Mouse (Mus musculus): ENCODE results near the gene Rtn1. TPM values are rescaled to one million over a fixed set of nuclear protein-coding genes. Genes with fewer than 3 reads are reported as not detected.

Gene Rtn1
- polyA plus RNA-seq, 1 experiment from 2014 or later = 0.85 TPM

DNA sequence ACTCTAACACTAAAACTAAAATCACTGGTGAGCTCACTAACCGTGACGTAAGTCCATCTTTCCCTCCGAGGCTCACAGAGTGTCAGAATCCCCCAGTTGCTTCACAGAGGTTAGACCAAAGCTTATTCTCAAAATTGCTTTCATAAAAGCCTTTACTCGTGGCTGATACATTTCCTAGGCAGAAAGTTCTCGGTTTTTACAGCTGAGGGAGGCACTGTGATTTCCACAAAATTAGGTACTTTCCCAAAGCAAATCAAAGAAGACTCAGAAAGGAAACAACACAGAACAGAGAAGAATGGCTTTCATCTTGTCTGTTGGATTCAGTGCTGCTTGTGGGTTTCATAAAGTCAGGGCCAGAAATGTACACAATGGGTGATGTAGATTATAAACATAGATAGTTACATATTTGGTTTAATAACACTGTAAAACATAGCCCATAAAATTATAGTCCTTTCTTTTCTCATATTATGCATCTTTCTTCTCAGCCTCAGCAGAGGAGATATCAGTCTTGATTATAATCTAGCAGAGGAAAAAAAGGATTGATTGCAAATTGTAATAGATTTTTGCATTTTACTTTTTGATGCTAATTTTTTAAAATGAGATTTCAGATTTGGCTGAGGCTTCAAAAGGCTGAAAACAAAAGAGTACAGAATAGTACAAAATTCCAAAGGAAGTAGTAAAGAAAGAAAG lies 47.8 kb downstream of the Rtn1 start:
- H3K27ac ChIP-seq = peak overlapping the region; percentile 25; the same call in 1 of the 2 replicates
- WGBS (ENCODE audit: missing documents) = 77% methylated on average over 5 of the region's 5 CpGs

DNA sequence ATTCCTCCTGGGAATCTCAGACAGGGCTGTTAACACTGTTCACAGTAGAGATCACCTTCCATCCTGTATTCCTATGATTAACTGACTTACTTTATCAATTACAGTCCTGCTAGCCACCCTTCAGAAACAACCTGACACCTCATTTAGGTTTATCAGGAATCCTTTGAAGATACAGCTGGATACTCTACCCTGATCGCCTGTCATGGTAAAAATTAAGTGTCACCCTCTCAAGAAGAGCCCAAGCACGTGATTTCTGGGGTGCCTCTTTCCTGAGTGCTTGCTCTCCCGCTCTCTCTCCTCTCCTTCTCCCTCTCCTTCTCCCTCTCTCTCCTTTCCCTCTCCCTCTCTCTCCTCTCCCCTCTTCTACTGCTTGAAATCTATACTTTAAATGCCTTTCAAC lies 49.0 kb downstream of the Rtn1 start:
- Histone ChIP-seq H3K27ac (no peak overlapping the region), H3K79me2 (ENCODE audit: inconsistent target) (no peaks in the 10 kb centered on the region), H3K4me3 (ENCODE audit: inconsistent target) (no peak overlapping the region), H3K36me3 (ENCODE audit: inconsistent target) (no peaks in the 10 kb centered on the region)
- WGBS (ENCODE audit: missing documents) = 92% methylated on average over 3 of the region's 3 CpGs

More for the DNA sequence above, 47.8 kb downstream of the Rtn1 start:
- no peaks in the 10 kb centered on the region for H3K79me2 ChIP-seq (ENCODE audit: inconsistent target)
- H3K4me3 ChIP-seq (ENCODE audit: inconsistent target) = no peak overlapping the region
- no peaks in the 10 kb centered on the region for H3K36me3 ChIP-seq (ENCODE audit: inconsistent target)

DNA sequence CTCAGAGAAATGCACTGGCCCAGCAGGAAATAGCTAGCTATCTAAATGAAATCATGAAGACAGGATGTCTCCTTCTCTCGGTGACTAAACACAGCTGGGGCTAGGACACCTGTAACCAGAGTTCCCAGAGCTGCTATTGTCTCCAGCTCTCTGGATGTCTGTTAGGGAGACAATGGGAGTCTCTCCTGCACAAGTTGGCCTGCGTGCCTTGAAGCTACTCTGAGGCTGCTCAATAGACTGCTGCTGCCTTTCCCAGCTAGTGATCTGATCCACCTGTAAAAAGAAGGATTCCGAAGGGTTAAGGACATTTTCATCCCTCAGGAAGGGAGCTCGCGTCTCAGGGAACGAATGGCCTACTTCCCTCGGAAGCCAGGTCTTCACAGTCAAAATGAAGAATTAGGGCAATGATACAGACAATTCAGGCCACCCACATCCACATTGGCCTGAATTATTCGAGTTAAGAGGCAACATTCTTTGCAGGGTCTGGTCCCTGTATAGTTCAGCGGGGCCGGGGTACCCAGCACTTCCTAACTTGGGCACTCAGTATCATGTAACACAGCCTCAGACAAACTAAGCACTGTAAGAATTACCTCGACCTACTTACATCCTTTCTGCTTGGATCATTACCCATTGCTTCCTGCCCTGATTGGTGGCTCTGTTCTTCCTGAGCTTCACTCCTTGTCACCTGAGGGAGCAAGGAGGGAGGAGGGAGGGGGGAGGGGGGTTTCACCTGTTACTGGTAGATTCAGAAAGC lies 51.0 kb downstream of the Rtn1 start:
- WGBS (ENCODE audit: missing documents) = 86% methylated on average over 11 of the region's 11 CpGs
- H3K27ac ChIP-seq = no peak overlapping the region
- H3K36me3 ChIP-seq (ENCODE audit: inconsistent target) = no peaks in the 10 kb centered on the region
- H3K79me2 ChIP-seq (ENCODE audit: inconsistent target) = no peaks in the 10 kb centered on the region
- H3K4me3 ChIP-seq (ENCODE audit: inconsistent target) = no peak overlapping the region

DNA sequence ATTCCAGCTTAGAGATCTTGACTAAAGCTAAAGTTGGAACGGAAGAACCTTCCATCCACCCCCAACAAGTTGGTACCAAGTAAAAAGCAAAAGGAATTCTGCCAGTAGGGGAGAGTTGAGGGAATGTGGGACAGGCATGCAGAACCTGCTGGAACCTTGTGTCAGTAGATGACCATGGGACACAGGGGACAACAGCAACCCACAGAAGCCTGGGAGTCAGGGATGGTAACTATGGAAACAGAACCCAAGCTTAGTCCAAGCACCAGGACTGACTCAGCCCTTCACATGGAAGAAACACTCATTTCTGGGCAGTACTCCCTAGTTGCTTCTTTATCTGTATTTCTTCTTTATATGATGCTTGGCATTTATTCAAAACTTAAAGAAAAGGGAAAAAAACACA lies 54.6 kb downstream of the Rtn1 start:
- H3K79me2 ChIP-seq (ENCODE audit: inconsistent target) = no peaks in the 10 kb centered on the region
- 86% methylated on average over 1 of the region's 1 CpGs for WGBS (ENCODE audit: missing documents)
- H3K36me3 ChIP-seq (ENCODE audit: inconsistent target) = no peaks in the 10 kb centered on the region
- H3K27ac ChIP-seq = no peak overlapping the region
- no peak overlapping the region for H3K4me3 ChIP-seq (ENCODE audit: inconsistent target)

DNA sequence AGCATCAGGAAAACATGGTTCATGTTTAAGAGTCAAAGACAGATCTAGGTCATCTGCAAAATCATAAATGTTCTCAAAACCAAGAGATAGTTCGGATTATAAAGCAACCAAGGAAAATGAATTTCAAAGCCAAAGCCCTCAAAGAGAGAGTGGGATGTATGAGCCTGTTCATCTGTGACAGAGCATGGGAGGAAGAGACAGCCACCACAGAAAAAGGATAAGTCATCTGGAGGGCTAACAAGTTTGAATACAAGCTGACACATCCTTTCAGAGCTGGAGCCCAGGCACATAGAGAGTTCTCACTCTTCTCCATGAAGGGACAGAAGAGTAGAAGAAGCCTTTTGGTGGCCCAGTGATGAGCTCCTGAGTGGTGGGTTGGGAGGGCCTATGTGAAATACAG lies 55.3 kb downstream of the Rtn1 start:
- H3K79me2 ChIP-seq (ENCODE audit: inconsistent target) = no peaks in the 10 kb centered on the region
- no peak overlapping the region for H3K4me3 ChIP-seq (ENCODE audit: inconsistent target)
- no peaks in the 10 kb centered on the region for H3K36me3 ChIP-seq (ENCODE audit: inconsistent target)
- 100% methylated on average over 1 of the region's 1 CpGs for WGBS (ENCODE audit: missing documents)
- no peak overlapping the region for H3K27ac ChIP-seq

DNA sequence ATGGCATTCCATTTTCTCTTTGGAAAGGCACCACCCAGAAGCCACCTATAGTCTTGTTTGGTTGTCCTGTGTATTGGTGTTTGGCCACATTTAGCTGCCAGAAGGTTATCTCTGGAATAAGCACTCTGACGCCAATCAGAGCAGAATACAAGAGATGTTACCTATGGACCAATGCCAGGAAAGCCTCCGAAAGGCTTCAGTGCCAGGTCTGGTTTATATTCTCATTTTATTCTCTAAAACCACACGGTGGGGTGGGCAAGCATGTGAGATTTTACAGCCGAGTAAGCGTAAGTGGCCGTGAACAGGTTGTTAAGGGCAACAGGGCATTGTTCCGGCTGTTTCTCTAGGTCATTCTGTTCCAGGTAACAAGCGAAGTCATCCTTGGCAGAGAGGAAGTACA lies 60.3 kb downstream of the Rtn1 start:
- Histone ChIP-seq H3K4me3 (ENCODE audit: inconsistent target) (no peak overlapping the region), H3K79me2 (ENCODE audit: inconsistent target) (no peaks in the 10 kb centered on the region), H3K36me3 (ENCODE audit: inconsistent target) (no peaks in the 10 kb centered on the region), H3K27ac (no peak overlapping the region)
- 88% methylated on average over 8 of the region's 8 CpGs for WGBS (ENCODE audit: missing documents)

DNA sequence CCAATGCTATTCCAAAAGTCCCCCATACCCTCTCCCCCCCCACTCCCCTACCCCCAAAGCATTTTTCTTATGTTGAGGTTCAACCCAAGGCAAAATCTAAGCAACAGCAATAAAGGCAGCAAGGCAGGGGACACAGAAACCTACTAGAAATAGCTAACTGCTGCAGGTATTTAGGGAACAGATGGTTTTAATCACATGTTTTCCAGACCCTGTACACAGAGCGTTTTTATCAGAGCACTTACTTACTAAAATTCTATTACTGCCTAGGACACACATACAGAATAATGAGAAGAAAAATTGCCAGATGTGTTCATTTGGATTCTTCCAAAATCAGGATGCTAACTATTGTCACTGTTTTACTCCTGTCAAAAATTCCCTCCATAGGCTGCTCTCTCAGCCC lies 61.7 kb downstream of the Rtn1 start:
- H3K4me3 ChIP-seq (ENCODE audit: inconsistent target) = no peak overlapping the region
- H3K27ac ChIP-seq = no peak overlapping the region
- no peaks in the 10 kb centered on the region for H3K79me2 ChIP-seq (ENCODE audit: inconsistent target)
- WGBS (ENCODE audit: missing documents) = 85% methylated on average over 1 of the region's 1 CpGs
- H3K36me3 ChIP-seq (ENCODE audit: inconsistent target) = no peaks in the 10 kb centered on the region

DNA sequence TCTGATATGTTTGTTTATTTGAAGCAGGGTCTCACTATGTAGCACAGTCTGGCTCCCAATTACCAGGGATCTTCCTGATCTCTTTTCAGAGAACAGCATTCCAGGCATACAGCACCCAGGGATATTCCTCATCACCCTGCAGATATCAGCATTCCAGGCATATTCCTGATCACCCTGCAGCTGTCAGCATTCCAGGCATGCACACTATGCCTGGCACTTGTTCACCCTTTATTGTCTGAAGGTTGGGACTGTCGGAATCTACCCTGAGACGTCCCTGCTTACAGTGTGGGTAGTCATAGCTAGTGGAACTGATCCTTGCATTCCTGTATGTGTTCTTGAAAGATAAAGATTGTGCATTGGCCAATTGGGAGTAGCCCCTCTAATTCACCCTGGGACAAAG lies 65.2 kb downstream of the Rtn1 start:
- Histone ChIP-seq H3K79me2 (ENCODE audit: inconsistent target) (no peaks in the 10 kb centered on the region), H3K27ac (no peak overlapping the region)
- 95% methylated on average over 2 of the region's 2 CpGs for WGBS (ENCODE audit: missing documents)

DNA sequence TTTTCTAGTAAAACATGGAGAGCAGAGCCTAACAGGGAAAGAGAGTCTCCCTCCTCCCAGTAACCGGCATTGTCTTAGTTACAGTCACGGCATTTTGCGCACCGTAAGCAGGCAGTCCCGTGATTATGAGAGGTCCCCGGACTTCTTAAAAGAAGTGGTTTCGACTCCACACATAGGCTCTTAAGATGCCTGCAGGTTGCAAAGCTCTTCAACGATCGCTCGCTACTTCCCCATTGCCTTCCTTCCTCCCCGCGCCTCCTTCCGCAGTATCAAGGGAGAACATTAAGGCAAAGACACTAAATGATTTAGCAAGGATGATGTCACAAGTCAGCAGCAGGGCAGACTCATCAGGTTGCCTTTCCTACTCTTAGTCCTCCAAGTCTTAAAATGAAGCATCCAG lies 72.8 kb downstream of the Rtn1 start:
- Histone ChIP-seq H3K4me3 (ENCODE audit: inconsistent target) (no peak overlapping the region), H3K27ac (peak overlapping the region; percentile 19), H3K79me2 (ENCODE audit: inconsistent target) (no peaks in the 10 kb centered on the region), H3K36me3 (ENCODE audit: inconsistent target) (no peaks in the 10 kb centered on the region)
- WGBS (ENCODE audit: missing documents) = 51% methylated on average over 13 of the region's 13 CpGs

More for the DNA sequence above, 65.2 kb downstream of the Rtn1 start:
- H3K4me3 ChIP-seq (ENCODE audit: inconsistent target) = no peak overlapping the region
- H3K36me3 ChIP-seq (ENCODE audit: inconsistent target) = no peaks in the 10 kb centered on the region

DNA sequence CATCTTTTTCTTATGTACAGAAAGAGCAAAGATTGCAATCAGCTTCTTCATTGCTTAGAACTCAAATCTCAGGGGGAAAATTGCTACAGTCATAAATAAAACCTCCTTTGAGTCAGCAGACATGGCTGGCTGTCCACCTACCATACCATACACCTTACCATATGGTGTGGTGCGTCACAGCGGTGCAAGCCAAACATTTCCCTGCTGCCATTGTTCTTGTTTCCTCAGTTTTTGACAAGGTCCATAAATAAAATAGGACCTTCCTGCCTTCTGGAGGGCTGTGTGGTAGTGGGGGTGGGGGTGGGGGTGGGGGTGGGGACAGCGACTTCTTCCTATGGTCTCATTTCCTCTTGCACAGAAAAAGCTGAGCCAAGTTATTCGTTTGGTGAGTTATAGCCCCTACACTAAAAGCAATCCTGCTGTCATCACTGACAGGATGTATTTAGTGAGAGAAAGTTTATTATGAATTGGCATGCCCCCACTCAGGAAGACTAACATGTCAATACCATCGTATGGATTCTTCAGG lies 76.3 kb downstream of the Rtn1 start:
- Histone ChIP-seq H3K36me3 (ENCODE audit: inconsistent target) (no peaks in the 10 kb centered on the region), H3K27ac (no peak overlapping the region), H3K4me3 (ENCODE audit: inconsistent target) (no peak overlapping the region), H3K79me2 (ENCODE audit: inconsistent target) (no peaks in the 10 kb centered on the region)
- 43% methylated on average over 5 of the region's 5 CpGs for WGBS (ENCODE audit: missing documents)

DNA sequence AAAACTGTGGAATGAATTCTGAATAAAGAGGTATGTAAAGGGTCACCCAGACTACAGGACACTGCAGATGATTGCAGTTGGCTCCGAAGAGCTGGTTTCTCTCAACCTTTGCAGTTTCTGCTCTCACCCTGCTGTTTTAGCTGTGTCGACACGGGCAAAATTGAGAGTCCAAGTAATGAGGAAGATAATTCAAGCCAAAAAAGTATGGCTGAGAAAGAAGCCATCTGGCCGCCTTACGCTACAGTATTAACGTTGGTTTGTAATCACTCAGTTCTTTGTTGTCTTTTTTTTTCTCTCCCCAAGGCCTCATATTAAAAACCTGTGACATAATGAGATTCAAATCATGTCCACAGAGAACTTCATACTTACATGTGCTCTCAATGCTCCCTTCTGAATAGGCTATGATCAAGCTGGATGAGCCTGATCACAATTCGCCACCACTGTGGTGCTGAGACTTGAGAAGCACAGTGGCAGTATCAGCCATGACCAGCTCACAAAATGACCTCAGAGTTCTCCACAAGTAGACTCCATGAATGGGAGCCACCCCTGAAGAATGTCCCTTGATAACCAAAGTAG lies 76.9 kb downstream of the Rtn1 start:
- no peak overlapping the region for H3K27ac ChIP-seq
- no peak overlapping the region for H3K4me3 ChIP-seq (ENCODE audit: inconsistent target)
- 90% methylated on average over 7 of the region's 7 CpGs for WGBS (ENCODE audit: missing documents)
- no peaks in the 10 kb centered on the region for H3K79me2 ChIP-seq (ENCODE audit: inconsistent target)
- no peaks in the 10 kb centered on the region for H3K36me3 ChIP-seq (ENCODE audit: inconsistent target)

DNA sequence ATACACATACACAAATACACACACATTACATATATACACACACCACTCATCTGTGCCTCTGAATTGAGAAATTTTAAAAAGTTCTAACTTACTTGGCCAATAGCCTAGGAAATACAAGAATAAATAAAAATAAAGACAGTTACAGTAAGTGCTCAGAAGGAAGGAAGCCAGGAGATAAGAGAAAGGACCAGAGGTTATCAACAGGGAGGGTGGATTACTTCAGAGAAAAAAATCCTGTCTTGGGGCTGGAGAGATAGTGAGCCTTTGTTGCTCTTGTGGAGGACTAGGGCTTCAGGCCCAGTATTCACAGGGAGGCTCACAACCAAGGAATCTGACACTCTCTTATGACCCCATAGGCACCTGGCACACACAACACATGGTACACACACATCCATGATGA lies 82.8 kb downstream of the Rtn1 start:
- no peaks in the 10 kb centered on the region for H3K36me3 ChIP-seq (ENCODE audit: inconsistent target)
- H3K79me2 ChIP-seq (ENCODE audit: inconsistent target) = no peaks in the 10 kb centered on the region
- H3K4me3 ChIP-seq (ENCODE audit: inconsistent target) = no peak overlapping the region
- H3K27ac ChIP-seq = no peak overlapping the region

DNA sequence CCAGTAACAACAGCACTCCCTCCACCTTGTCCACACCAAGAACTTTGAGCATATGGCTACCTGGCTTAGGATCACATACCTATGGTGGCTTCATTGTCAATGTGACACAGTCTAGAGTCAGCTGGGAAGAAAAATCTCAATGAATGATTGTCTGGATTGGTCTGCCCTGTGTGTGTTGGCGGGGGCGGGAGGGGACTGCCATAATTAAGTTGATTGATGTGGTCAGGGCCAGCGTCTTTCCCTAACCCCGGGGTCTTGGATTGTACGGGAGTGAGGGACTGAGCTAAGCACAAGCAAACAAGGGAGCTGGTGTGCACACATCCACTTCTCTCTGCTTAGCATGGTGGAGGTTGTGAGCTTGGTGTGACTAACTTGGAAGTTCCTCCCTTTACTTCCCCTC lies 83.8 kb downstream of the Rtn1 start:
- H3K79me2 ChIP-seq (ENCODE audit: inconsistent target) = no peaks in the 10 kb centered on the region
- 90% methylated on average over 5 of the region's 5 CpGs for WGBS (ENCODE audit: missing documents)
- H3K4me3 ChIP-seq (ENCODE audit: inconsistent target) = no peak overlapping the region
- H3K36me3 ChIP-seq (ENCODE audit: inconsistent target) = no peaks in the 10 kb centered on the region
- no peak overlapping the region for H3K27ac ChIP-seq

DNA sequence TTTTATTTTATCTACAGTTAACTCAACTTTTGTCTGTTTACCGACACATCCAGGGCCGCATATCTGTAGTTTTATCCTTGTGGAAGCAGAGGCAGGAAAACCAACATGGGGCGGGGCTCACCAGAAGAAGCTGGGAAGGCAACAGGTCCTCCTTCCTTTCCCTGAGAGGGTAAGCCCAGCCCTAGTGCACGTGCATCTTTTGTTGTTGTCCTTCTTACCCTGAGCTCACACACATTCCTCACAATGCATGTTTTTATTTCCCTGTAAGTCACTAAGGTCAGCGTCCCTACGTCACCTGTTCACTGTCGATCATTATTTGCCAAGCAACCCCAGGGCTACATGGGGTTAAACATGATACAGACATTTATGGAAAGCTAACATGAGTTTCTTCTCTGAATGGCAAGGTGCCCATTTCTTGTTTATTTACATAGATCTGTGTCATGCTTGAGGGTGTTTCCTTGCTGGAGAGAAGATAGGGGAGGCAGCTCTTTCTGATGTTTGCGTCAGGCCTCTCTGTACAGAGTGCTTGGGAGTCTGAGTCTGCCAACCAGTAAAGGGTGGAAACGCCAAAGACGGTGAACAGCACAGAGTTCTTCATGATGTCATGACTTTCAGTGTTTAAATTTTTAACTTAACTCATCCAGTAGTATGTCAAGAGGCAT lies 84.5 kb downstream of the Rtn1 start:
- Histone ChIP-seq H3K27ac (no peak overlapping the region), H3K79me2 (ENCODE audit: inconsistent target) (no peaks in the 10 kb centered on the region), H3K4me3 (ENCODE audit: inconsistent target) (no peak overlapping the region), H3K36me3 (ENCODE audit: inconsistent target) (no peaks in the 10 kb centered on the region)
- WGBS (ENCODE audit: missing documents) = 94% methylated on average over 10 of the region's 10 CpGs

DNA sequence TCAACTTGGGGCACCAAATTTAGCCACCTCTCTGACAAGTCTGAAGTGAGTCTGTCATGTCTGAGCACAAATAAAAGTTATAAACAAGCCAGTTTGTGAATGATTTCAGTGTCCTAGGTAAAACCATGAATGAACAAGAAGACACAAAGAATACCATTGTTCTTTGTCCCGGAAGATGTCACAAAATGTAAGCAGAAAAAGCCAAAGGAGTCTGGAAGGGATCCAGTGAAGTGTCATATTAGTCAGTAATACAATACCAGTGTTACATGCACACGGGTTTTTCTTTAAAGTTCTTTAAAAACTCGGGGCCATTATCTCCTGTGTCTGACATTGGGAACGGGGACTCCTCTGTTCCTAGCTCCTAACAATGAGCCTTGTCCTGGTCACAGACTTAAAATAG lies 85.1 kb downstream of the Rtn1 start:
- WGBS (ENCODE audit: missing documents) = 74% methylated on average over 4 of the region's 4 CpGs
- Histone ChIP-seq H3K27ac (no peak overlapping the region), H3K4me3 (ENCODE audit: inconsistent target) (no peak overlapping the region), H3K79me2 (ENCODE audit: inconsistent target) (no peaks in the 10 kb centered on the region), H3K36me3 (ENCODE audit: inconsistent target) (no peaks in the 10 kb centered on the region)
